Mouse (Mus musculus): ENCODE results near the gene Prpf40b. TPM values are rescaled to one million over a fixed set of nuclear protein-coding genes. Genes with fewer than 3 reads are reported as not detected.

Prpf40b gene
- polyA plus RNA-seq, 1 experiment from 2014 or later: 59.1 TPM

DNA sequence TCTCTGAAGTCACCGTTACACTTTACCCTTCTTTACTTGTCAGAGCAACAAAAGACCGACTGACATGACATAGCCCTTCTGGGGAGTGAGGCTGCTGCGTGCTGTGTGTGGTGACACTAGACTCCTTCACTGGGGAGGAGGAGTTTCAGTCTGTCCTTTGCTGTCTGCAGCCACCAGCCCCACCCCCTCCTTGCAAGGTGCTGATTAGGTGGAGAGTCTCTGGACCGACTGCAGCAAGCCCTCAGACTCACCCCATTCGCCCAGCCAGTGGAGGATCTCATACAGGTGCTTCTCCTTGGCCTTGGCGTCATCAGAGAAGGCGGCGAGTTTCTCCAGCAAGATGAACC lies 9.7 kb upstream of the Prpf40b start:
- 38% methylated on average over 8 of the region's 8 CpGs for WGBS
- ATAC-seq (ENCODE audit: insufficient read depth) (no peak), DNase-seq (no peak)

GRCm38 (mm10) chr15:99290586-99290985 lies 4.3 kb upstream of the Prpf40b start:
- Histone ChIP-seq H3K9me3 (ENCODE audit: low read depth, low read length) (no peaks in the 10 kb centered on the region), H3K36me3 (ENCODE audit: insufficient read depth) (no peaks in the 10 kb centered on the region), H3K27me3 (ENCODE audit: insufficient read depth, low read length) (no peaks in the 10 kb centered on the region), H3K4me1 (ENCODE audit: insufficient read depth) (no peaks in the 10 kb centered on the region), H3K4me2 (no peak overlapping the region), H3K4me3 (ENCODE audit: low read depth, low read length) (no peak overlapping the region), H3K27ac (ENCODE audit: low read depth) (no peak overlapping the region), H3K9ac (no peak overlapping the region)
- TF ChIP-seq CTCF (IDR thresholded peaks at IDR 0.05; ENCODE audit: low read depth): no peak
- WGBS: 75% methylated on average over 11 of the region's 11 CpGs
- DNase-seq: no peak
- no peak for ATAC-seq (ENCODE audit: insufficient read depth)

More for the DNA sequence above, 9.7 kb upstream of the Prpf40b start:
- H3K27me3 ChIP-seq (ENCODE audit: insufficient read depth, low read length): no peaks in the 10 kb centered on the region
- H3K4me3 ChIP-seq (ENCODE audit: low read depth, low read length): no peak overlapping the region
- no peak overlapping the region for H3K9ac ChIP-seq
- TF ChIP-seq CTCF (IDR thresholded peaks at IDR 0.05; ENCODE audit: low read depth): no peak
- H3K4me1 ChIP-seq (ENCODE audit: insufficient read depth): no peaks in the 10 kb centered on the region
- H3K36me3 ChIP-seq (ENCODE audit: insufficient read depth): no peaks in the 10 kb centered on the region
- no peak overlapping the region for H3K27ac ChIP-seq (ENCODE audit: low read depth)
- no peaks in the 10 kb centered on the region for H3K9me3 ChIP-seq (ENCODE audit: low read depth, low read length)
- no peak overlapping the region for H3K4me2 ChIP-seq

GRCm38 (mm10) chr15:99294287-99294686 lies 600 bp upstream of the Prpf40b start:
- H3K27ac ChIP-seq (ENCODE audit: low read depth): peak overlapping the region; percentile 92; the same call in 1 of the 2 replicates
- ATAC-seq (ENCODE audit: insufficient read depth): no peak
- peak; percentile 54 for DNase-seq
- TF ChIP-seq CTCF (IDR thresholded peaks at IDR 0.05; ENCODE audit: low read depth): no peak
- H3K4me2 ChIP-seq: peak overlapping the region; percentile 71
- H3K4me1 ChIP-seq (ENCODE audit: insufficient read depth): no peaks in the 10 kb centered on the region
- H3K9me3 ChIP-seq (ENCODE audit: low read depth, low read length): no peaks in the 10 kb centered on the region
- no peaks in the 10 kb centered on the region for H3K27me3 ChIP-seq (ENCODE audit: insufficient read depth, low read length)
- no peaks in the 10 kb centered on the region for H3K36me3 ChIP-seq (ENCODE audit: insufficient read depth)
- WGBS: 17% methylated on average over 16 of the region's 16 CpGs
- H3K4me3 ChIP-seq (ENCODE audit: low read depth, low read length): peak overlapping the region; percentile 69
- peak overlapping the region; percentile 67 for H3K9ac ChIP-seq

DNA sequence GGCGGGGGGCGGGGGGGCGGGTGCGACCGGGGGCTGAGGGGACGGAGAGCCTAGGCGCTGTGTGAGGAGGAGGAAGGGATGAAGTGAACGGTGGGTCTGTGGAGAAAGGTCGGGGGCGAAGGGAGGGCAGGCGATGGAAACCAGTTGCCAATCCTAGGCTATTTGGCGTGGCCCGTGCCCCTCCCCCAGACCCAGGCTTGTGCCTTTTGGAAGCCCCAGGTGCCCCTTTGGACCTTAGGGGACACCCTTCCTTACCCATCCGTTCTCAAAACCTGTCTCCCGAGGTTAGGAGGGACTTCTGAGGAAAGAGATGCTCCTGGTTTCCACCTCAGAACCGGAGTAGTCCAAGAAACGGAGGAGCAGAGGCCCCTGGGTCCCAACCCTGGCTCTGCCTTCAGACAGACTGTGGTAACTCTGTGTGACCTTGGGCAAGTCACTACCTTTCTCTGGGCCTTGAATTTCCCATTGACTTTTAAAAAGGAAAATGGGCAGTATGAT lies 646 bp downstream of the Prpf40b start, which contains the start of gene Fam186b:
Gene Fam186b, minus strand, starts transcription at position 405 of the 498 bp plus-strand sequence.
- Histone ChIP-seq H3K4me2 (peak within 1 kb of the TSS; percentile 71), H3K27me3 (ENCODE audit: insufficient read depth, low read length) (no peaks in the 10 kb centered on the region), H3K9me3 (ENCODE audit: low read depth, low read length) (no peaks in the 10 kb centered on the region), H3K9ac (peak within 1 kb of the TSS; percentile 67), H3K4me3 (ENCODE audit: low read depth, low read length) (peak within 1 kb of the TSS; percentile 69), H3K4me1 (ENCODE audit: insufficient read depth) (no peaks in the 10 kb centered on the region), H3K36me3 (ENCODE audit: insufficient read depth) (no peaks in the 10 kb centered on the region), H3K27ac (ENCODE audit: low read depth) (peak within 1 kb of the TSS; percentile 92)
- ATAC-seq (ENCODE audit: insufficient read depth) (peak; percentile 53), DNase-seq (peak; percentile 42)
- no peak for TF ChIP-seq CTCF (IDR thresholded peaks at IDR 0.05; ENCODE audit: low read depth)
- 3% methylated on average over 15 of the region's 17 CpGs for WGBS

GRCm38 (mm10) chr15:99296213-99296612 lies 1.3 kb downstream of the Prpf40b start:
- ATAC-seq (ENCODE audit: insufficient read depth) (no peak), DNase-seq (no peak)
- 34% methylated on average over 5 of the region's 5 CpGs for WGBS
- no peak for TF ChIP-seq CTCF (IDR thresholded peaks at IDR 0.05; ENCODE audit: low read depth)
- no peak overlapping the region for H3K9ac ChIP-seq
- no peaks in the 10 kb centered on the region for H3K27me3 ChIP-seq (ENCODE audit: insufficient read depth, low read length)
- H3K4me3 ChIP-seq (ENCODE audit: low read depth, low read length): peak overlapping the region; percentile 69; the same call in 1 of the 2 replicates
- no peaks in the 10 kb centered on the region for H3K36me3 ChIP-seq (ENCODE audit: insufficient read depth)
- H3K4me1 ChIP-seq (ENCODE audit: insufficient read depth): no peaks in the 10 kb centered on the region
- H3K27ac ChIP-seq (ENCODE audit: low read depth): no peak overlapping the region
- H3K9me3 ChIP-seq (ENCODE audit: low read depth, low read length): no peaks in the 10 kb centered on the region
- peak overlapping the region; percentile 71 for H3K4me2 ChIP-seq

- H3K4me1 ChIP-seq (ENCODE audit: insufficient read depth): no peaks in the 10 kb centered on the region
- DNase-seq (no peak), ATAC-seq (ENCODE audit: insufficient read depth) (no peak)
- H3K9me3 ChIP-seq (ENCODE audit: low read depth, low read length): no peaks in the 10 kb centered on the region
- H3K27ac ChIP-seq (ENCODE audit: low read depth): no peak overlapping the region
- no peak overlapping the region for H3K4me3 ChIP-seq (ENCODE audit: low read depth, low read length)
- no peak overlapping the region for H3K4me2 ChIP-seq
- H3K27me3 ChIP-seq (ENCODE audit: insufficient read depth, low read length): no peaks in the 10 kb centered on the region
- H3K36me3 ChIP-seq (ENCODE audit: insufficient read depth): peaks cover 80% of the 10 kb centered on the region
- no peak overlapping the region for H3K9ac ChIP-seq
- WGBS: 91% methylated on average over 9 of the region's 9 CpGs
- no peak for TF ChIP-seq CTCF (IDR thresholded peaks at IDR 0.05; ENCODE audit: low read depth)
Observed at GRCm38 (mm10) chr15:99307476-99307875, 12.6 kb downstream of the Prpf40b start.

- no peak for ATAC-seq (ENCODE audit: insufficient read depth)
- 89% methylated on average over 9 of the region's 9 CpGs for WGBS
Observed at GRCm38 (mm10) chr15:99309549-99309948, 14.7 kb downstream of the Prpf40b start.

More at GRCm38 (mm10) chr15:99309549-99309948, 14.7 kb downstream of the Prpf40b start:
- no peak for TF ChIP-seq CTCF (IDR thresholded peaks at IDR 0.05; ENCODE audit: low read depth)
- H3K9me3 ChIP-seq (ENCODE audit: low read depth, low read length): no peaks in the 10 kb centered on the region
- H3K36me3 ChIP-seq (ENCODE audit: insufficient read depth): peaks cover 88% of the 10 kb centered on the region
- no peak overlapping the region for H3K27ac ChIP-seq (ENCODE audit: low read depth)
- H3K4me2 ChIP-seq: no peak overlapping the region
- H3K27me3 ChIP-seq (ENCODE audit: insufficient read depth, low read length): no peaks in the 10 kb centered on the region
- no peaks in the 10 kb centered on the region for H3K4me1 ChIP-seq (ENCODE audit: insufficient read depth)
- DNase-seq: no peak
- no peak overlapping the region for H3K4me3 ChIP-seq (ENCODE audit: low read depth, low read length)
- no peak overlapping the region for H3K9ac ChIP-seq
